Mouse (Mus musculus): Measurements from ENCODE around the gene Ccdc125.

Ccdc125 gene

GRCm38 (mm10) chr13:100669291-100670022 lies at the start of gene Ccdc125:
TSS of gene Ccdc125 (plus strand) at chr13:100669717.
- DNase-seq = peak; percentile 40

- no peak for DNase-seq
Observed at GRCm38 (mm10) chr13:100622241-100622640, 47.3 kb upstream of the Ccdc125 start.

GRCm38 (mm10) chr13:100634106-100634691 lies 35.3 kb upstream of the Ccdc125 start:
- no peak for DNase-seq

GRCm38 (mm10) chr13:100642471-100643209 lies 26.9 kb upstream of the Ccdc125 start:
- no peak for DNase-seq

GRCm38 (mm10) chr13:100648223-100648622 lies 21.3 kb upstream of the Ccdc125 start:
- no peak for DNase-seq

GRCm38 (mm10) chr13:100650550-100651438 lies 18.7 kb upstream of the Ccdc125 start, which contains the start of the genes Ak6 and Rad17:
TSS of gene Ak6 (plus strand) at chr13:100650979.
TSS of gene Rad17 (minus strand) at chr13:100651051.
- DNase-seq = peak; percentile 96

GRCm38 (mm10) chr13:100651439-100652186 lies 17.9 kb upstream of the Ccdc125 start, which contains the start of gene Taf9:
TSS of gene Taf9 (plus strand) at chr13:100651579.
- no peak for DNase-seq

- no peak for DNase-seq
Observed at GRCm38 (mm10) chr13:100658091-100658490, 11.4 kb upstream of the Ccdc125 start.

GRCm38 (mm10) chr13:100659864-100660456 lies 9.6 kb upstream of the Ccdc125 start:
- DNase-seq = peak; percentile 43

- no peak for DNase-seq
Observed at GRCm38 (mm10) chr13:100670181-100670741, 744 bp downstream of the Ccdc125 start.

GRCm38 (mm10) chr13:100675936-100676635 lies 6.6 kb downstream of the Ccdc125 start:
- no peak for DNase-seq

GRCm38 (mm10) chr13:100681615-100682014 lies 12.1 kb downstream of the Ccdc125 start:
- DNase-seq = no peak

GRCm38 (mm10) chr13:100682837-100683236 lies 13.3 kb downstream of the Ccdc125 start:
- DNase-seq = no peak

- DNase-seq = no peak
Observed at GRCm38 (mm10) chr13:100684355-100684754, 14.8 kb downstream of the Ccdc125 start.

- no peak for DNase-seq
Observed at GRCm38 (mm10) chr13:100687513-100687912, 18.0 kb downstream of the Ccdc125 start.

GRCm38 (mm10) chr13:100697541-100697940 lies 28.0 kb downstream of the Ccdc125 start:
- no peak for DNase-seq

- DNase-seq = no peak
Observed at GRCm38 (mm10) chr13:100698866-100699265, 29.3 kb downstream of the Ccdc125 start.

- no peak for DNase-seq
Observed at GRCm38 (mm10) chr13:100703468-100703867, 34.0 kb downstream of the Ccdc125 start.

GRCm38 (mm10) chr13:100706206-100706605 lies 36.7 kb downstream of the Ccdc125 start:
- no peak for DNase-seq

GRCm38 (mm10) chr13:100715467-100715866 lies 46.0 kb downstream of the Ccdc125 start:
- no peak for DNase-seq
